Mouse (Mus musculus) fibroblast of lung, adult 2 months (primary cell): ENCODE data around the gene Vil1.

ENCODE experiments used
- DNase-seq: peaks from one replicate; pipeline ENCODE4 v3.0.0-alpha.2; 2011; ENCODE audit warnings: low read depth

Vil1 gene

DNA sequence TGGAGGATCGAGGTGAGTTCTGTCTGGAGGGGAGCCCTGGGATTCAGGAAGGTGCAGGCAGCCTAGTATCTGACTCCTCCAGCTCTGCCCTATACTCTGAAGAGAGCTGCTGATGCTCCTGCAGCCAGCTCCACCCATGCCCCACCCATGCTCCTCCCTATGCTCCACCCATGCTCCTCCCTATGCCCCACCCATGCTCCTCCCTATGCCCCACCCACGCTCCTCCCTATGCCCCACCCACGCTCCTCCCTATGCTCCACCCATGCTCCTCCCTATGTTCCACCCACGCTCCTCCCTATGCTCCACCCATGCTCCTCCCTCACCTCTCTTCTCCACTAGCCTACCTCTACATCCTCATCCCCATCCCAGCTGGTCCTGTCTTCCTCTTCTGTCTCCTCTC is 6.0 kb downstream of the Vil1 start:
- DNase-seq, result no peak

DNA sequence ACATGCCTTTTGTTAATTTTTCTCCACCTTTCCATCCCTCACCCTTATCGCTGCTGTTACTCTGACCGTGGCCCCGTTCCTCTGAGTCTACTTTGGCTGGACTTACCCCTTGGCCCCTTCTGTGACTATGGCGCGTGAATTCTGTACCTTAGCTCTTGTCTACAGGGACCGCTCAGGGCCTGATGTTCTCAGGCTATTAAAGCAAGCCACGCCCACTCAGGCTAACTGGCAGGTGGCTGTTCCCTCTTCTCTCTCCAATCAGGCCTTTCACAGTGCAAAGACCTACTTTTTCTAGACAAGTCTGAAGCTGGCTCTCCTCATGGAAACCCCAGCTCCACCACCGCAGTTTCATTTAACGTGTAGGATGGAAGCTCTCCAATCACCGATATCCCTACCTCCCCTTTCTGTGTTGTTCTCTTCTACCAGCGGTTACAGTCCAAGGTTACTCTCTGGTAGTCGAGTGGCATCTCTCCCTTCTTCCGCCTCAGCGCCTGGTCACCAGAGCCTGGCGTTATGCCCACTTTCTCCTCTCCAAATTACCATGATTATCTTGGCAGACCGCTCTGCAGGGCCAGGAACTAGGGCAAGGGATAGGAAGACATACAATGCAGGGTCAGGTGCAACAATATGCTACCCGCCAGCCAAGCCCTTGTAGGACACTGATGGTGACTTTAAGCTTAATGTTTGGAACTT is 9.7 kb downstream of the Vil1 start:
- no peak for DNase-seq

DNA sequence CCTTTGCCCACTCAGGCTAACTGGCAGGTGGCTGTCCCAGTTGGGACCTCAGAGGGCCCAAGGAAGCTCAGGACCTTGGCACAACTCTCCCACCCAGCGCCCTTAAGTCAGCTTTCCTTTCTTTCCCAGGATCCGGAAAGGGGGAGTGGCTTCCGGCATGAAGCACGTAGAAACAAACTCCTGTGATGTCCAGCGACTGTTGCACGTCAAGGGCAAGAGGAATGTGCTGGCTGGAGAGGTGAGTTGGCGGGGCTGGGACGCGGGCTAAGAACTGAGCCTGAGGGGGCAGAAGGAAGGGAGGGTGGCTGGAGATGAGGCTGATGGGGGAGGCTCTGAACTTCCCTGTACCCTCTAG is 10.2 kb downstream of the Vil1 start:
- DNase-seq, result no peak

DNA sequence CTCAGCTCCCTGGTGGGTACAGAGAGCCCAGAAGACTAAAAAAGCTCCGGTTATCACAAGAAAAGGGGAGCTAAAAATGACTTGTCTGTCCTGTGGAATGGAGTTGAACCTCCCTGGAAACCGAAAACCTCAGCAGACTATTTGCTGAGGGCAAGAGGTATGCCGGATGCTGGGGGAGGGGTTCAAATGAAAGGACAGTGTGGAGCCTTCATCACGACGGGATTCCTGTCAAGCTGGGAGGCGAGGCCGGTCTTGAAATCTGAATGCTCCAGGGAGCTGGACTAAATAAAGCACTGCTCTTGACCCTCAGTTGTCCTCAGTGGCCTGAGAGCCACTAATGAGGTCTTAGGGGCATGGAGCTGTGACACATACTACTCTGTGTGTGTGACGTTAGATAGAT is 14.0 kb downstream of the Vil1 start:
- DNase-seq, result no peak

DNA sequence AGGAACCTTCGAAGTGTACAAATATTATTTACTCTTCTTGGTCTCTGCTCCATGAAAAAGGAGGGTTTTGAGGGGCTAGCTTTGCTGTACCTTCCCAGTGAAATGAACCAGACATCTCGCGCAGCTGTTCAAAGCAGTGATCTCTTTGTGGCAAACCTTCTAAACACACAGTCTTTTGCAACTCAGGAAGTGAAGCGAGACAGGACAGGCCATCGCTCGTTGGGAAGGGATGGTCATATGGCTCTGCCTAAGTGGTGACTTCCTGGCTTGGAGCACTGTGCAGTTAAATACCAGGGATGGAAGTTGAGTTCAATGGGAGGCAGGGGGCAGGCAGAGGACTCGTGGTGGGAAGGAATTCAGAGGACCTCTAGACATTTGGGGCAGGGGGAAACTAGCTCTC is 16.7 kb downstream of the Vil1 start:
- no peak for DNase-seq

DNA sequence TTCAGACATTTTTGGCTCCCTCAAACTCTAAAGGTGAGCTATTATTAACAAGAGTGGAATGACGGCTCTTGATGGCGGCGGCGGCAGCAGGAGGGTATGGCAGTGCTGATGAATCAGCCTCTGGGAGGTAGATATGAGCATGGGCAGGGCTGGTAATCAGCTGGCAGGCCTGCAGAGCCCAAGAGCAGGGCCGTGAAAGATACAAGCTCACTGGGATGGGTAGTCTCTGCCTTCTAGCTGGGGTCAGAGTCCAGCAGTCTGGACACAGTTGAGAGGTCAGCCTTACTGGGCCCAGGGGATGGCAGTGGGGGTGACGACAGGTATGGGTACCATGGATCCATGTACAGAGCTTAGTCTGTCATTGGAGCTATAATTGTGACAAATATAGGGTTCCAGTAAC is 24.0 kb downstream of the Vil1 start:
- DNase-seq, result no peak

DNA sequence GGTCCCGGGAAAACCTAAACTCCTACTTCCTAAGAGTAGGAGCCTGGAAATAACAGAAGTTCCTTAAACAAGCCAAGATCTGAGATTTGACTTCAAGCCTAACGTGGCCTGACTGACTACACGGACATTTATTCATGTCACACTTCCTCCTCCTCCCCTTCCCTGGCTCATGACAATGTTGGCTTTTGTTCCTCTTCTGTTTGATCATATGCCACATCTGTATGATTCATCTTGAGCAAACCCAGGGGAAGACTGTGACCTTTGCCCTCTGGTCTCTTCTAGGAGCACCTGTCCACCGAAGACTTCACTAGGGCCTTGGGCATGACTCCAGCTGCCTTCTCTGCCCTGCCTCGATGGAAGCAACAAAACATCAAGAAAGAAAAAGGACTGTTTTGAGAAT is 25.4 kb downstream of the Vil1 start:
- DNase-seq, result no peak

DNA sequence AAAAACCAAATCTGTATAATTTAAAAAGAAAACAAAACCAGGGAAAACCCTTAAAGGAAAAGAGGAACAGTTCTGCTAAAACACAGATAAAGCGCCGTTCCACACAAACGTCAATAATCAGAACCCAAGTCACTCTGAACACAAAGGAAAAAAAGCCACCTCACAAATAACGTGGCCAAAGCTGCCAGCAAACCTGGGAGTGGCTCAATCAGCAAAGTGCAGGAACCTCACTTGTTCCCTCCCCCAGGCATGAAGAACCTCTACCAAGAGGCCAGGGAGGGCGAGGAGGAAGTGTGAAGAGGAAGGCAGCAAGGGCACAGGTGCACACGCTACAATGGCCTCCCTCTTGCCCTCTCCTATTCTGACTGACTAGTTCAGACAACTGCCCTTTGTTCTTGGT is 26.4 kb downstream of the Vil1 start:
- DNase-seq, result no peak

DNA sequence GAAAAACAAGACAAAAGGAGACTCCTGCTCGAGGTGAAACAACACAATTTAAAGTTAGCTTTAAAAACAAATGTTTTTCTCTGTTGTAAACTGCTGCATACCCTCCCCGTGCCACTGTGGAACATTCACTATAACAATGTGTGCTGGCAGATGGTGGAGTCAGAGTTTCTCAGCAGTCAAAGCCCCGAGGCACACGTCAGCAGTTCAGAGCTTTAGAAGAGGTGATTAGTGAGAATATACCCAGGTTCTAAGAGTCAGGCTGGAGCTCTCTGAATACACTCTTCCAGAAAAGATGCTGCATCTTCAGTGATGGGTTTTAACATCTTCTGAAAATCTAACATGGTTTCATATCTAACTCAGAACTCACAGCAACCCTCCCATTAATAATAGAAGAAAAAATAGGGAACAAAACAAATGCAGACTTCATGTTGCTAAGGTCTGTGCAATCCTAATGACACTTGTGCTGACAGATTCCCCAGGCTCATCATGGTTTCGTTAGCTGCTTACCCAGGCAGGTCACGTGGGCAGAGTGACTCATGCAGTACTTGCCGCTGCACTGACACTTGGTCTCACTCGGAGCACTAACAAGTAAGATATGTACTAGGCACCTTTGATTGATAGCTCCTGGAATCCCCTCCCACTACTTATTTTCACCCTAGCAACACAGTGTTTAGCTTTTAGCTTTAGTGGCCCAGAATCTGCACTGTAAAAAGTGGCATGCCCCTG is 28.7 kb downstream of the Vil1 start:
- peak; percentile 28 for DNase-seq

DNA sequence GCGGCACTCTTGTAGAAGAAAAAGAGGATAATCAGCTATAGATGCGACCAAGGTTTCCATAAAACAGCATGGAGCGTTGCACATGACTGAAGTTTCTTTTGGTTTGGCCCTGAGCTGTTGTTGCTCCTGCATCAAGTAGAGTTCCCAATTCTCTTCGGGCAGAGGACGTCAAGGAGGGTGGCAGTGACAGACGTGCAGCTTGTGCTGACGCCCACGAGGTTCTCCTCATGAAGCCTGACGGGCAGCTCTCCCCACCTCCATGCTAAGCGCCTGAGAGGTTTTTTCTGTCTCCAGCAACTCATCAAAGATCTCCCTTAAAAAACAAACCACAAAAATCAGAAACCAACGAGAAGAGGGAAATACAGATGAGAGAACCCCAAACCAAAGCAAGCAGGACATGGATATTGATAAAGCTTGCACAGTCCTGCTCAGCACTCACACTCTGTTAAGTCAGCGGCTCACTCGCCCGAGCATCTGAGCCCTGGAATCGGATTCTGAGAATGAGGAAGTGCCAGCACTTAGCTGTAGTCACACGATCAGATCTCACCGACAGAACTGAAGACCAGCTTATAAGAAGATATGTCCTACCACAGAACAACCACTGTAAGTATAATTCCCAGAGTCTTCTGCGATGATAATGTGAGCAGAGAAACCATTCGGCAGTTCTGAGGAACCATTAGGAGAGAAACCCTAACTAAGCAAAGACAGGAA is 30.1 kb downstream of the Vil1 start:
- no peak for DNase-seq

DNA sequence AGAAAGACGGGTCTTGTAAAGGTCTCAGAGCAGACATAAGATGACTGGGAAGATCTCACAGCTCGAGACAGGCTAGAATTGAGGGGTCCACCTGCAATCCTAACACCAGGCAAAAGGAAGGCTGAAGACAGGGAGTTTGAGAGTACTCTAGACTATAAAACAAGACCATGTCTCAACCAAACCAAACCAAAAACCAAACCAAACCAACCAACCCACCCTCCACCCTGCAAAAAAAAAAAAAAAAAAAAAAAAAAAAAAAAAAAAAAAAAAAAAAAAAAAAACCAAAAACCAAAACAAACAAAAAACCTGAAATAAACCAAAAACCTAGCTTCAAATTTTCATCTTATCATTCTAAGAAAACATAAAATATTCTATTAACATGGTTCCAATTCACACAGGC is 35.4 kb downstream of the Vil1 start:
- no peak for DNase-seq

DNA sequence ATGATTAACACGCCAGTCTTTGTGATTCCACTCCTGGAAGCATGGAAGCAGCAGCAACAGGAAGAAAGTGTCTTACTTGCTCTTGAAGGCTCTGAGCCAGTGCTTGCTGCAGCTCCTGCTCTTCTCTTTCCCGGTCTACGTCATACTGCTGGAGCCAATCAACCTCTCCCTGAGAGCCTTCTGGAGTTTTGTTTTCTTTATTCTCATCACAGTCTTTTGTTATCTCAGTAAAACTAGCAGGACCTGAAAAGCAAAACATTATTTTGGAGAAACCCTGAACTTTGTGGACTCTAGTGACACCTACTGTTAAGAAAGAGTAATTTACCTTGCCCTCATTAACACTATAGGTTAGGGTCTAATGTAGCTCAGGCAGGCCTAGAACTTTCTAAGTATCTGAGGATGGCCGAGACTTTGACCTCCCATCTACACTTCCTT is 43.5 kb downstream of the Vil1 start:
- peak; percentile 30 for DNase-seq

DNA sequence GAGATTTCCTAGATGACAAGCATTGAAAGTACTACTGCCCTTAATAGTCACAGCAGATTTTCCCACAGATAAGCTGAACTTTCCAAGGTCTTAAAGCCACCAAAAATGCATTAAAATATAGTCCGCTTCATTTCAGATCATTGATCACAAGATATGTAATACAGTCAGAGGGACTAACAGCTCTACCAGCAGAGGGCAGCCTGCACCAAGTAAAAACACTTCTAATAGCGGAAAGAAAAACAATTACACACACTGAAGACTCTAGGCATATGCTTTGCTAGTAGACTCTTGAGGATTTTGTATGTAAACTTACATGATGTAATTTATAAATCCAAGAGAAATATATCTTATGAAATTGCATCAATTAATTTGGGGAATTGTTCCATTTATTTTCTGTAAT is 51.1 kb downstream of the Vil1 start:
- peak; percentile 16 for DNase-seq
